Mouse (Mus musculus) cerebellum, adult 11 months (tissue): ENCODE measurements around the gene Vmn2r31.
"Not testable (repeated sequence)": the region's sequence is repeated elsewhere in the genome, so short reads cannot be mapped to it uniquely, and the experiment has no call there.

Experiments used
- DNase-seq: peaks from one replicate; pipeline ENCODE4 v3.0.0; 2022

The Vmn2r31 gene

GRCm38 (mm10) chr7:7399603-7400002 is at the start of gene Vmn2r31:
Gene Vmn2r31, minus strand, starts transcription at chr7:7399703.
- not testable (repeated sequence) for DNase-seq

- not testable (repeated sequence) for DNase-seq
Measured at GRCm38 (mm10) chr7:7374431-7374830, 25.1 kb downstream of the Vmn2r31 start, which contains the start of gene Gm45783. Gene Gm45783, minus strand, starts transcription at chr7:7374573.

GRCm38 (mm10) chr7:7337509-7337908 is 62.0 kb downstream of the Vmn2r31 start, which contains the start of gene Vmn2r30:
Gene Vmn2r30, minus strand, starts transcription at chr7:7337609.
- DNase-seq: not testable (repeated sequence)
